Mouse (Mus musculus) CH12.LX (cell line): ENCODE results near the gene Syt9.

Experiments
- BHLHE40 ChIP-seq: IDR thresholded peaks from 2 replicates; pipeline ENCODE4 v1.6.1; 2011; ENCODE audit warnings: mild to moderate bottlenecking, low read depth, low read length, improper control_type of control experiment
- CTCF ChIP-seq, 2 experiments: IDR thresholded peaks in 1 of 2; conservative IDR thresholded peaks in 1 of 2; 2 replicates each; pipeline ENCODE4 v1.5.1; 2011 to 2012; ENCODE audit warnings: low read depth in 2 of 2, low read length in 2 of 2, improper control_type of control experiment in 1 of 2, inconsistent platforms in 1 of 2, mild to moderate bottlenecking in 1 of 2, moderate library complexity in 1 of 2
- E2F4 ChIP-seq: IDR thresholded peaks from 2 replicates; pipeline ENCODE4 v1.6.1; 2011; ENCODE audit warnings: low read depth, low read length, improper control_type of control experiment; ENCODE audit not compliant: insufficient replicate concordance
- ELF1 ChIP-seq: IDR thresholded peaks from 2 replicates; pipeline ENCODE4 v1.6.1; 2014; ENCODE audit warnings: low read depth, mild to moderate bottlenecking, inconsistent platforms, low read length, improper control_type of control experiment
- ETS1 ChIP-seq: conservative IDR thresholded peaks from 2 replicates; pipeline ENCODE4 v1.6.1; 2012; ENCODE audit warnings: low read depth, mild to moderate bottlenecking, inconsistent platforms, low read length, improper control_type of control experiment, moderate library complexity
- KAT2A ChIP-seq: IDR thresholded peaks from 2 replicates; pipeline ENCODE4 v1.6.1; 2012; ENCODE audit warnings: low read length, improper control_type of control experiment, inconsistent platforms; ENCODE audit not compliant: insufficient replicate concordance
- MAZ ChIP-seq: IDR thresholded peaks from 2 replicates; pipeline ENCODE4 v1.6.1; 2012; ENCODE audit warnings: low read depth, mild to moderate bottlenecking, inconsistent platforms, low read length, improper control_type of control experiment, moderate library complexity
- MXI1 ChIP-seq: IDR thresholded peaks from 2 replicates; pipeline ENCODE4 v1.6.1; 2011; ENCODE audit warnings: mild to moderate bottlenecking, low read depth, low read length, improper control_type of control experiment
- MYC ChIP-seq: IDR thresholded peaks from 2 replicates; pipeline ENCODE4 v1.6.1; 2011; ENCODE audit warnings: low read depth, mild to moderate bottlenecking, improper control_type of control experiment, low read length
- POLR2A ChIP-seq: IDR thresholded peaks from 2 replicates; pipeline ENCODE4 v1.6.1; 2011; ENCODE audit warnings: low read depth, mild to moderate bottlenecking, improper control_type of control experiment, low read length
- RAD21 ChIP-seq: IDR thresholded peaks from 2 replicates; pipeline ENCODE4 v1.6.1; 2011; ENCODE audit warnings: low read depth, mild to moderate bottlenecking, low read length, improper control_type of control experiment, moderate library complexity
- USF2 ChIP-seq: conservative IDR thresholded peaks from 2 replicates; pipeline ENCODE4 v1.6.1; 2011; ENCODE audit warnings: low read depth, low read length, improper control_type of control experiment
- ZNF384 ChIP-seq: IDR thresholded peaks from 2 replicates; pipeline ENCODE4 v1.6.1; 2012; ENCODE audit warnings: low read depth, low read length, improper control_type of control experiment, inconsistent platforms

DNA sequence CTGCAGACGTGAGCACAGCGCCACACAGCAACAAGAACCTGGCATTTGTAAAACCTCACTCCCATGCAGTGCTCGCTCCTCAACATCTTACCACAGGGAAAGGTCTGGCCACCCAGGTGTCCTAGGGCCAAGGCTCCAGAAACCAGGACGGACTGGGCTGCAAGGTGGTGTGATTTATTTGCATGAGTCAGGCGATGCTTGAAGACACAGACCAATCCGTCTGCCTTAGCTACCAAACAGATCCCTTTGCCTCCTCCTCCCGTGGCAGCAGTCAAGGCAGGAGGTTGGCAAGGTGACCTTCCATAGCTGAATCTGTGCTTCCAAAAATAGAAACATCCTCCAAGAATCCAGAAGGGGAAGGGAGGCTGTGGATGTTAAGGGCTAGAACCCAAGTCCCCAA is 130.1 kb downstream of the Syt9 start:
- TF ChIP-seq POLR2A (no peak), USF2 (no peak), RAD21 (peak; percentile 14), MYC (no peak), BHLHE40 (no peak), CTCF (conservative IDR thresholded peaks at IDR 0.05 in 1 of 2, IDR thresholded peaks at IDR 0.05 in 1 of 2; ENCODE audit: low read depth in 2 of 2, low read length in 2 of 2) (peak in 1 of 2 experiments; percentile 18; a peak in 1 of 4 replicates), MXI1 (no peak), KAT2A (no peak), ZNF384 (no peak), MAZ (no peak), ELF1 (no peak), ETS1 (no peak), E2F4 (no peak)
